7 mouse cellular contexts compared by ENCODE assay signal in genomic region chr8:70776496-70777444, GRCm38 (mm10). TPM values are rescaled to one million over a fixed set of nuclear protein-coding genes. Genes with fewer than 3 reads are reported as not detected.
DNase-seq lines count a peak whose midpoint lies in the region; ATAC-seq lines count a peak whose summit lies in the region.

Gene Pik3r2, minus strand, starts transcription at chr8:70776713.

- H3K4me3 ChIP-seq in intestine, embryonic 15.5 days (replicated peaks): peak within 1 kb of the TSS; percentile 82
- H3K4me3 ChIP-seq in midbrain, embryonic 10.5 days: peak within 1 kb of the TSS; percentile 87

- no peaks in the 10 kb centered on the region for H3K27me3 ChIP-seq in intestine, embryonic 15.5 days (replicated peaks)
- H3K27me3 ChIP-seq in midbrain, embryonic 10.5 days (ENCODE audit: low read depth, poor library complexity, severe bottlenecking): no peaks in the 10 kb centered on the region; the same call in 1 of the 2 replicates

- H3K4me1 ChIP-seq in intestine, embryonic 15.5 days (replicated peaks): peaks cover 46% of the 10 kb centered on the region
- peaks cover 51% of the 10 kb centered on the region for H3K4me1 ChIP-seq in midbrain, embryonic 10.5 days

- ATAC-seq in intestine, embryonic 15.5 days: peak; percentile 94

- H3K27ac ChIP-seq in intestine, embryonic 15.5 days: peak within 1 kb of the TSS; percentile 98
- H3K27ac ChIP-seq in midbrain, embryonic 10.5 days (replicated peaks): peak within 1 kb of the TSS; percentile 95

- H3K9ac ChIP-seq in intestine, embryonic 15.5 days: peak within 1 kb of the TSS; percentile 98

- WGBS in intestine, embryonic 15.5 days: under 1% methylated on average over 92 of the region's 94 CpGs
- WGBS in midbrain, embryonic 10.5 days: under 1% methylated on average over 94 of the region's 94 CpGs

- H3K36me3 ChIP-seq in intestine, embryonic 15.5 days: peaks cover 35% of the 10 kb centered on the region
- H3K36me3 ChIP-seq in midbrain, embryonic 10.5 days: peaks cover 75% of the 10 kb centered on the region

- intact Hi-C loops in gastrocnemius, postnatal 36 days (cut with DNase I): no loop called here
- intact Hi-C loops in left cerebral cortex, postnatal 25 days (cut with DNase I): loop anchor here (2.0 kb wide), 1 partner anchor 22 kb away; the partner anchor contains the start of gene Rab3a

- peak; percentile 99 for DNase-seq in adrenal gland, adult 18-20 months (ENCODE audit: low spot score in 2 of 2)
- peak; percentile 100 for DNase-seq in embryo, embryonic 11 days
- DNase-seq in gastrocnemius, postnatal 36 days: peak; percentile 98
- DNase-seq in left cerebral cortex, postnatal 25 days (ENCODE audit: low spot score in 2 of 2): peak; percentile 98 to 99
- DNase-seq in midbrain, embryonic 10.5 days (ENCODE audit: low spot score): peak; percentile 98
- peak; percentile 99 for DNase-seq in right cerebral cortex, postnatal 4 days

- H3K4me2 ChIP-seq in intestine, embryonic 15.5 days (replicated peaks): peak within 1 kb of the TSS; percentile 90

- no peaks in the 10 kb centered on the region for H3K9me3 ChIP-seq in intestine, embryonic 15.5 days
- no peaks in the 10 kb centered on the region for H3K9me3 ChIP-seq in midbrain, embryonic 10.5 days (replicated peaks)

RNA-seq across cellular contexts. Expression of gene Pik3r2, which starts in this region (rescaled TPM):
- total RNA-seq in adrenal gland, adult 18-20 months (2021): 10 to 100 TPM; 30.5 to 36.5 TPM
- 10 to 100 TPM; 14.3 to 16.1 TPM for total RNA-seq in gastrocnemius, postnatal 36 days (2021)
- 53.1 and 55.3 TPM in 2 replicates for polyA plus RNA-seq in intestine, embryonic 15.5 days (2015; fragmentation: Nextera tagmentation; extraction: Ambion mirVana)
- total RNA-seq in left cerebral cortex, postnatal 25 days (2021): 100 to 1,000 TPM; 150 to 152 TPM
- 66.2 and 66.6 TPM in 2 replicates for polyA plus RNA-seq in midbrain, embryonic 10.5 days (2016; fragmentation: Nextera tagmentation; extraction: Ambion mirVana)

Comparison
In these comparisons a context has a peak if more than half of its experiments do, and no peak if none do; other contexts are left out.
1. Peak in every context shown above with its lines: DNase-seq, ATAC-seq, H3K4me3 ChIP-seq and H3K27ac ChIP-seq.
2. RNA of gene Pik3r2 (total RNA-seq): 150 to 152 TPM in left cerebral cortex, postnatal 25 days; 30.5 to 36.5 TPM in adrenal gland, adult 18-20 months and 14.3 to 16.1 TPM in gastrocnemius, postnatal 36 days; every median in the first group is over 4 times any median in the second.